Mouse (Mus musculus): ENCODE data around the gene Fbxo47. TPM values are rescaled to one million over a fixed set of nuclear protein-coding genes. Genes with fewer than 3 reads are reported as not detected.
A peak's percentile ranks its signal among the peaks of the same experiment; 100 is the strongest.

The Fbxo47 gene
- total RNA-seq, 2 experiments from 2014 or later = 0.69 to 1.3 TPM

- no peak for DNase-seq
Observed at GRCm38 (mm10) chr11:97830501-97830900, 53.5 kb downstream of the Fbxo47 start.

- DNase-seq = no peak
Observed at GRCm38 (mm10) chr11:97829913-97830476, 54.0 kb downstream of the Fbxo47 start.

- no peak for DNase-seq
Observed at GRCm38 (mm10) chr11:97829365-97829764, 54.6 kb downstream of the Fbxo47 start.

GRCm38 (mm10) chr11:97827654-97828053, 56.3 kb downstream of the Fbxo47 start:
- DNase-seq = no peak

- no peak for DNase-seq
Observed at GRCm38 (mm10) chr11:97826414-97826813, 57.5 kb downstream of the Fbxo47 start.

- no peak for DNase-seq
Observed at GRCm38 (mm10) chr11:97825971-97826370, 58.0 kb downstream of the Fbxo47 start.

- no peak for DNase-seq
Observed at GRCm38 (mm10) chr11:97825295-97825694, 58.7 kb downstream of the Fbxo47 start.

GRCm38 (mm10) chr11:97824895-97825294, 59.1 kb downstream of the Fbxo47 start:
- no peak for DNase-seq

GRCm38 (mm10) chr11:97824168-97824567, 59.8 kb downstream of the Fbxo47 start:
- DNase-seq = no peak

- DNase-seq = no peak
Observed at GRCm38 (mm10) chr11:97822840-97823603, 60.9 kb downstream of the Fbxo47 start.

- no peak for DNase-seq
Observed at GRCm38 (mm10) chr11:97821401-97822064, 62.4 kb downstream of the Fbxo47 start.

- DNase-seq = peak; percentile 89
Observed at GRCm38 (mm10) chr11:97820840-97821239, 63.1 kb downstream of the Fbxo47 start.

GRCm38 (mm10) chr11:97819923-97820322, 64.0 kb downstream of the Fbxo47 start:
- DNase-seq = no peak

GRCm38 (mm10) chr11:97819102-97819501, 64.9 kb downstream of the Fbxo47 start:
- DNase-seq = no peak

GRCm38 (mm10) chr11:97818571-97818970, 65.4 kb downstream of the Fbxo47 start:
- peak; percentile 63 for DNase-seq

GRCm38 (mm10) chr11:97818003-97818402, 66.0 kb downstream of the Fbxo47 start:
- DNase-seq = no peak

GRCm38 (mm10) chr11:97817379-97817778, 66.6 kb downstream of the Fbxo47 start:
- DNase-seq = peak; percentile 68

- DNase-seq = peak; percentile 52
Observed at GRCm38 (mm10) chr11:97816916-97817315, 67.0 kb downstream of the Fbxo47 start.

GRCm38 (mm10) chr11:97816176-97816575, 67.8 kb downstream of the Fbxo47 start:
- no peak for DNase-seq

GRCm38 (mm10) chr11:97815736-97816135, 68.2 kb downstream of the Fbxo47 start:
- DNase-seq = no peak

GRCm38 (mm10) chr11:97813746-97814515, 70.0 kb downstream of the Fbxo47 start:
- no peak for DNase-seq

GRCm38 (mm10) chr11:97813085-97813484, 70.9 kb downstream of the Fbxo47 start:
- DNase-seq = no peak

- no peak for DNase-seq
Observed at GRCm38 (mm10) chr11:97812491-97812921, 71.4 kb downstream of the Fbxo47 start.
